ENCODE assay signal across 8 mouse cellular contexts in genomic region chr4:155775855-155776254, GRCm38 (mm10). TPM values are rescaled to one million over a fixed set of nuclear protein-coding genes. Genes with fewer than 3 reads are reported as not detected.
DNase-seq lines count a peak whose midpoint lies in the region; ATAC-seq lines count a peak whose summit lies in the region.

No protein-coding gene starts in this region.

- H3K27me3 ChIP-seq in kidney, embryonic 14.5 days (ENCODE audit: control insufficient read depth, insufficient read depth, low read length), result peaks cover 8% of the 10 kb centered on the region; the same call in 1 of the 2 replicates
- peaks cover 29% of the 10 kb centered on the region for H3K27me3 ChIP-seq in heart, embryonic 15.5 days
- peaks cover 20% of the 10 kb centered on the region for H3K27me3 ChIP-seq in midbrain, embryonic 15.5 days (replicated peaks)

- H3K4me3 ChIP-seq in kidney, embryonic 14.5 days (ENCODE audit: low read length), result no peak overlapping the region
- H3K4me3 ChIP-seq in heart, embryonic 15.5 days, result no peak overlapping the region
- H3K4me3 ChIP-seq in midbrain, embryonic 15.5 days, result no peak overlapping the region

- H3K4me1 ChIP-seq in kidney, embryonic 14.5 days (ENCODE audit: control insufficient read depth, insufficient read depth, low read length), result peaks cover 14% of the 10 kb centered on the region; the same call in 1 of the 2 replicates
- peaks cover 57% of the 10 kb centered on the region for H3K4me1 ChIP-seq in heart, embryonic 15.5 days (replicated peaks)
- H3K4me1 ChIP-seq in midbrain, embryonic 15.5 days, result peaks cover 21% of the 10 kb centered on the region

- H3K4me2 ChIP-seq in kidney, embryonic 14.5 days (replicated peaks; ENCODE audit: low read depth, low read length), result no peak overlapping the region
- H3K4me2 ChIP-seq in heart, embryonic 15.5 days, result no peak overlapping the region
- no peak overlapping the region for H3K4me2 ChIP-seq in midbrain, embryonic 15.5 days

- no peaks in the 10 kb centered on the region for H3K9me3 ChIP-seq in kidney, embryonic 14.5 days (ENCODE audit: control insufficient read depth, low read length)
- no peaks in the 10 kb centered on the region for H3K9me3 ChIP-seq in heart, embryonic 15.5 days (replicated peaks)
- H3K9me3 ChIP-seq in midbrain, embryonic 15.5 days, result no peaks in the 10 kb centered on the region

- ATAC-seq in kidney, embryonic 14.5 days (ENCODE audit: low FRiP score, low TSS enrichment), result no peak
- no peak for ATAC-seq in heart, embryonic 15.5 days (replicated peaks; ENCODE audit: insufficient number of reproducible peaks, insufficient read depth, low FRiP score, low read depth)
- ATAC-seq in midbrain, embryonic 15.5 days (replicated peaks), result no peak

- H3K27ac ChIP-seq in kidney, embryonic 14.5 days (ENCODE audit: low read depth, low read length), result no peak overlapping the region
- peak overlapping the region; percentile 65 for H3K27ac ChIP-seq in heart, embryonic 15.5 days
- 0 out of 2 replicates have a peak overlapping the region, but pooled peaks have one; percentile 65 for H3K27ac ChIP-seq in midbrain, embryonic 15.5 days

- H3K9ac ChIP-seq in kidney, embryonic 14.5 days (ENCODE audit: low read depth, low read length), result no peak overlapping the region
- no peak overlapping the region for H3K9ac ChIP-seq in heart, embryonic 15.5 days
- H3K9ac ChIP-seq in midbrain, embryonic 15.5 days, result 0 out of 2 replicates have a peak overlapping the region, but pooled peaks have one; percentile 33

- peak; percentile 36 for DNase-seq in kidney, adult 11 months
- DNase-seq in cerebellum, adult 18-20 months, result peak; percentile 75 to 76
- DNase-seq in thymus, postnatal 4 days, result no peak
- DNase-seq in urinary bladder, postnatal 10 days (ENCODE audit: low spot score), result no peak
- DNase-seq in lung, adult 18-20 months, result no peak

- H3K36me3 ChIP-seq in kidney, embryonic 14.5 days (ENCODE audit: control insufficient read depth, insufficient read depth, low read length), result no peaks in the 10 kb centered on the region
- no peaks in the 10 kb centered on the region for H3K36me3 ChIP-seq in heart, embryonic 15.5 days
- H3K36me3 ChIP-seq in midbrain, embryonic 15.5 days (replicated peaks), result no peaks in the 10 kb centered on the region

- WGBS in kidney, embryonic 14.5 days, result 84% methylated on average over 3 of the region's 3 CpGs
- 52% methylated on average over 3 of the region's 3 CpGs for WGBS in heart, embryonic 15.5 days
- WGBS in midbrain, embryonic 15.5 days, result 83% methylated on average over 3 of the region's 3 CpGs

RNA-seq across cellular contexts. Expression of gene Vwa1, which starts 1.4 kb away (rescaled TPM):
- 4.1 and 4.9 TPM in 2 replicates for polyA plus RNA-seq in kidney, embryonic 14.5 days (2014; fragmentation: Nextera tagmentation; extraction: Ambion mirVana)
- 5.9 and 7.8 TPM in 2 replicates for polyA plus RNA-seq in heart, embryonic 15.5 days (2015; fragmentation: Nextera tagmentation; extraction: Ambion mirVana)
- polyA plus RNA-seq in midbrain, embryonic 15.5 days (2015; fragmentation: Nextera tagmentation; extraction: Ambion mirVana), result 31.5 and 33.5 TPM in 2 replicates

RNA-seq across cellular contexts. Expression of gene Tmem88b, which starts 9.8 kb away (rescaled TPM):
- polyA plus RNA-seq in kidney, embryonic 14.5 days (2014; fragmentation: Nextera tagmentation; extraction: Ambion mirVana), result 0.20 and 0.32 TPM in 2 replicates
- polyA plus RNA-seq in heart, embryonic 15.5 days (2015; fragmentation: Nextera tagmentation; extraction: Ambion mirVana), result 1.7 and 2.0 TPM in 2 replicates
- polyA plus RNA-seq in midbrain, embryonic 15.5 days (2015; fragmentation: Nextera tagmentation; extraction: Ambion mirVana), result 0.93 and 1.2 TPM in 2 replicates

RNA-seq across cellular contexts. Expression of gene Ankrd65, which starts 14.4 kb away (rescaled TPM):
- 0.40 and 0.43 TPM in 2 replicates for polyA plus RNA-seq in kidney, embryonic 14.5 days (2014; fragmentation: Nextera tagmentation; extraction: Ambion mirVana)
- polyA plus RNA-seq in heart, embryonic 15.5 days (2015; fragmentation: Nextera tagmentation; extraction: Ambion mirVana), result 0.13 TPM in 1 of 2 replicates, not detected in the other
- polyA plus RNA-seq in midbrain, embryonic 15.5 days (2015; fragmentation: Nextera tagmentation; extraction: Ambion mirVana), result not detected in 2 replicates

RNA-seq across cellular contexts. Expression of gene Atad3a, which starts 15.0 kb away (rescaled TPM):
- 85.8 and 112 TPM in 2 replicates for polyA plus RNA-seq in kidney, embryonic 14.5 days (2014; fragmentation: Nextera tagmentation; extraction: Ambion mirVana)
- 88.9 and 108 TPM in 2 replicates for polyA plus RNA-seq in heart, embryonic 15.5 days (2015; fragmentation: Nextera tagmentation; extraction: Ambion mirVana)
- polyA plus RNA-seq in midbrain, embryonic 15.5 days (2015; fragmentation: Nextera tagmentation; extraction: Ambion mirVana), result 93.4 and 99.2 TPM in 2 replicates

RNA-seq across cellular contexts. Expression of gene Mrpl20, which starts 26.8 kb away (rescaled TPM):
- polyA plus RNA-seq in kidney, embryonic 14.5 days (2014; fragmentation: Nextera tagmentation; extraction: Ambion mirVana), result 226 and 291 TPM in 2 replicates
- 131 TPM in 2 replicates for polyA plus RNA-seq in heart, embryonic 15.5 days (2015; fragmentation: Nextera tagmentation; extraction: Ambion mirVana)
- polyA plus RNA-seq in midbrain, embryonic 15.5 days (2015; fragmentation: Nextera tagmentation; extraction: Ambion mirVana), result 242 and 244 TPM in 2 replicates

Comparison
In these comparisons a context has a peak if more than half of its experiments do, and no peak if none do; other contexts are left out.
1. DNase-seq: peak in kidney, adult 11 months (single experiment) and cerebellum, adult 18-20 months (2 of 2); none in thymus, postnatal 4 days (single experiment), urinary bladder, postnatal 10 days (single experiment) and lung, adult 18-20 months (0 of 2).